Mouse (Mus musculus): Measurements from ENCODE around the gene Prdm5.

Gene Prdm5

DNA sequence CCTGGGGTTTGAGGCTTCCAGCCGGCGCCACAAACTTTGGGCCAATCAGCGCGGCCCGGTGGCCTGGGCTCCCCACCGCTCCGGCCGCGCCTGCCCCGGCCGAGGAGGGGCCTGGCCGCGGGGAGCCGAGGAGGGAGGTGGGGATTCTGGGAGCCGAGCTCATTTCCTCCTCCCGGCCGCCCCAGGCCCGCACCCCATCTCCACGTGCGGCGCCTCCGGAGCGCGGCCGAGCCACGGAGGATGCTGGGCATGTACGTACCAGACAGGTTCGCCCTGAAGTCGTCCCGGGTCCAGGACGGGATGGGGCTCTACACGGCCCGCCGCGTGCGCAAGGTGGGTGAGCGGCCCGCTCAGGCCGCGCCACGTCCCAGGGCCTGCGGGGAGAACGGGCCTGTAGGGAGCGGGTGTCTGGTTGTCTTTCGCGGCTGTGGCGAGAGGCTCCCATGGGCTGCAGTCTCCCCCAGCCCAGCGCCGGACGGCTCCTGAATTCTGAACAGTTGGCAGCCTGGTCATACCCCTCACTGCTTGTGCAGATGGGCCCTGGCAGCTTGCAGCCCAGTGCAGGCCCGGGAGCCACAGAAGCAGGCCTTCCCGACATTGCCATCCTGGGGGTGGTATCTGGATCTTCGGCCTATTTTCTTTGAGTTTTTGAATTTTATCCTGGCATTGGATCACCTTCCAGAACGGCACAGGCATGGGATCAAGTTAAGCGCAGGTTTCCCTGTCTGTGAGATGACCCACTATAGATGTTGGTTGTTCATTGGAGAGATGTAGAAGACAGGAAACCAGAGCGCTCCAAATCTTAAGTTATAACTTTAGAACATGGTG, at the start of gene Prdm5:
Gene Prdm5, plus strand, starts transcription at position 128 of the 828 bp plus-strand sequence.
- DNase-seq = peak; percentile 34

DNA sequence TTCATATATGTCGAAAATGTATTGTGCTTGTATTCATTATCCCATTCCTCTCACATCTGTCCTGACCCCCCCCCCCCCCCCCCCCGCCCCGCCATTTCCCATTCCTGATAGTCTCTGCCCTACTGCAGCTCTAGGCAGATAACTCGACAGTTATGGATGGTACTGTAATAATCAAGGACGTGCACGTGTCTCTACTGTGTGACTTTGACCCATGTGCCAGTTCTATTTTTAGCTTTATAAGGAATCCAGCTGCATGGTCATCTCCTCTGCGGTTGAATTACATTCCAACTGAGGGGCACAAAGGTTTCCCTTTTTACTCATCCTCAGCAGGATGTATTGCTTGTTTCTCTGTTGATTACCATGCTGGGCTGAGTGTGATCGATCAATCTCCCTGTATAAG, 39.3 kb upstream of the Prdm5 start:
- no peak for DNase-seq

DNA sequence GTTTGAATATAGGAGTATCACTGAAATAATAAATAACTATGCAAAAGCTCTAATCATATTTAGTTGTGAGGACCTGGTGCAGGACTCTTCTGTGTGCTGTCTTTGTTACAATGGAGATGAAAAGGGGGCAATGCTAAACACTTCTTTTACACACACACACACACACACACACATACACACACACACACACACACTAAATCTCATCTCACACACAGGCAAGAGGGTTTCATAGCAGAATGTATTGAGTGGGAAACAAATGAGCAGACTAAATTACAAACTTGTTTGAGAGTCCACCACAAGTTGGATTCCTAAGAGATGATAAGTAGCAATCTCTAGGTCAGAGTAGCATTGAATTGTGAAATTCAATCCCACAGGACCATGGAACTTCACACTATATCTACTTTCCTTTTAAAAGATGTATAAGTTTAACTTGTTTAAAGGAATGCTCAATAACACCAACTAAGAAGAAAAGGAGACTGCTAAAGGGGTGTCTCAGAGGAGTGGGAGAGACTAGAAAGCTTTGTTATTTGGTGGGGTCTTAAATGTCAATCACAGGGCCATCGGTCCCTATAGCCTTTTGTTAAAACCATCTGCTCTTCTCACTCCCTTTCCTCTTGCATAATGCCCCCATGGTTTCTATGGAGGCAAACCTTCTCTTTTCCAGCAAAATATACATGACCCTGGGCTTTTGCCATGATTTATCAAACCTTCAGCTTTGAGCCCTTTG, 35.5 kb upstream of the Prdm5 start:
- no peak for DNase-seq

DNA sequence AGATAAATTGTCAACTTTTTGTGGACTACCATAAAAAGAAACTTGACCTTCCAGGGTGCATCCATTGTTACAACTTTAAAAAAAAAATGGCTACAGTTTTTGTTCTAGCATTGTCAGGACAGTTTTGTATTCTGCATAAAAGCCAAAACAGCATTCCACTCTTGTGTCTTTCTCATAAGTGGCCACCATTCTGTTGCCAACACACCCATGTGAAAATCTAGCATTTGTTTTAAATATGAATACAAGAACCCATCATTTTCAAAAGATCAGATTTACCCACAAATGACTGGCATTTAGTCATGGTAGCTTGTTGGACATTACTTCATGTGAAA, 35.0 kb upstream of the Prdm5 start:
- no peak for DNase-seq

DNA sequence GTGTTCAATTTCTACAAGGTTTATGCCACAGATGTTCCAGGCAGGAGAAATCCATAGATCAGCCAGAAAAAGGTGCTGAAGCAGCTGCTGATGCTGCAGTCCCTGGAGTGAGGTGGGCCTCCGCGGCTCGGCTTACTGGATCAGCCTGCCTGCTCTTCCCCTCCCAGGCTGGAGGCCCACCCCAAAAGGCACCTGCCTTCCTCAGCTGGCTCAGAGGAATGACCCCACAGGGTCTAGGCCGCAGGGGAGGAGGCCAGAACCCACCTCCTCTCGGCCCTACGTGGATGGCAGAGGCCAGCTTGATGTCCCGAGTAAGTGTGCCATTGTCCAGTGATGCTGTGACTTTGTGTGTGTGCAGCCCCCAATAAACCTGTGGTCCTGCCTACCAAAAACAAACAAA, 20.6 kb upstream of the Prdm5 start:
- DNase-seq = no peak

DNA sequence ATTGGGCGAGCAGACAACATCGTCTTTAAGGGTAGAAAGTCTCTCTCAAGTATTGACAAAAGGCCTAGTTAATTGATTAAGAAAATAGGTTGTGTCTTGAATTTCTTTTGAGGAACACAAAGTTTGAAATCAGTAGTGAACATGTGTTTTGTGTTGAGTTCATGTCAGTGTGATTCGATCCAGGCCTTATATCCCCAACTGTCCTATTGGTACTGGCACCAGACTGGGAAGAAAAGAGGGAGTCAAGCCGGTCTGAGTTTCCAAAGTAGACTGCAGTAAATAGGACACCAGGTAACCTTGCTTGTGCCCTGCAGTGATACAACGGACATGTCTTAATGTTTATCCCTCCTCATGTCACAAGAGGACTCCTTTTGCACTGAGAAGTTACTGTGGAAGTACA, 19.6 kb upstream of the Prdm5 start:
- no peak for DNase-seq

DNA sequence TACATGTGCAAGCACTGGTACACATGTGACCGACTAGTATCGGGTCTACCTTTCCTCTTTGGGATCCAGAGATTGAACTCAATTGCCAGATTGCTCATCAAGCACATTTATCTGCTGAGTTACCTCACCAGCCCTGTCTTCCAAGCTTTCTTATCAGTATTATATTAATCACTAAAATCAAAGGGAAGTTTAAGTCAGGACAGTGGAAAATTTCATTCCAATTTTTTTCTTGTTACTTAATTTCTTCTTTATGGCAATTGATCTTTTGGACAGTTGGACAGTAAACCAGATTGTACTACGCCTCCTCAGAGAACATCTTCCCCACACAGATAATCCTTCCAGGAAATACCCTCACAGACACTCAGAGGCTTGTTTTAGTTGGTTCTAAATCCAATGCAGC, 18.7 kb upstream of the Prdm5 start:
- DNase-seq = no peak

DNA sequence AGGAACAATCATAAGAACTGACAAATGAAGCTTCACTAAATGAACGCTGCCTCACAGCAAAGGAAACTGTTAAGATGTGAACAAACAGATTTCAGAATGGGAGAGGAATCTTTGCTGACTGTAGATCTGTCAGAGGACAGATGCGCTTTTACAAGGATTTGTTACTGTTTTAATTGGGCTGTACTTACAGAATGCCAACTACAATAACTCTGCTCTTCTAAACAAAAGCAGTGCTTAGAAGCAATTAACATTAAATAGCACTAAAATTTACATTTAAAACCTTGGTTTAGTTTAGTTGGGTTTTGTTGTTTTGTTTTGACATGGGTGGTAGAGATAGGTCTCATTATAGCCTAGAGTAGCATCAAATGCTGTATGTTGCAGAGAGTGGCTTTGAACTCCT, 14.3 kb upstream of the Prdm5 start:
- no peak for DNase-seq

DNA sequence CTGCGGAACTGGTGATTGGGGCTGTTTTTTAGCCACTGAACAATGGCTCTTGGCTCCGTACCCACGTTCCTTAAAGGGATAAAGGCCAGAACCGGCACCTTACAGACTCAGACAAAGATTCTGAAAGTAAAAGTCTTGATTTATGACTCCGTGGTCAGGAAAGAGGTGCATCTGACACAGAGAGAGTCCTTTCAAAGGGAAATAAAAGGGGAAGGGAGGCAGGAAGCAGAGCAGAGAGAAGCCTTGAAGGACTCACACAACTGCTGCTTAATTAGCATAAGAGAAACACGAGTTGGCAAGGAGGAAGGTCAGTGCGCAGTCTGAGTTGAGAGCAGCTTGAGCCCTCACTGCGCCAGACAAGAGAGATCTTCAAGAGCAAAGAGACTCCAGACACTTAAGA, 13.7 kb upstream of the Prdm5 start:
- peak; percentile 4 for DNase-seq

DNA sequence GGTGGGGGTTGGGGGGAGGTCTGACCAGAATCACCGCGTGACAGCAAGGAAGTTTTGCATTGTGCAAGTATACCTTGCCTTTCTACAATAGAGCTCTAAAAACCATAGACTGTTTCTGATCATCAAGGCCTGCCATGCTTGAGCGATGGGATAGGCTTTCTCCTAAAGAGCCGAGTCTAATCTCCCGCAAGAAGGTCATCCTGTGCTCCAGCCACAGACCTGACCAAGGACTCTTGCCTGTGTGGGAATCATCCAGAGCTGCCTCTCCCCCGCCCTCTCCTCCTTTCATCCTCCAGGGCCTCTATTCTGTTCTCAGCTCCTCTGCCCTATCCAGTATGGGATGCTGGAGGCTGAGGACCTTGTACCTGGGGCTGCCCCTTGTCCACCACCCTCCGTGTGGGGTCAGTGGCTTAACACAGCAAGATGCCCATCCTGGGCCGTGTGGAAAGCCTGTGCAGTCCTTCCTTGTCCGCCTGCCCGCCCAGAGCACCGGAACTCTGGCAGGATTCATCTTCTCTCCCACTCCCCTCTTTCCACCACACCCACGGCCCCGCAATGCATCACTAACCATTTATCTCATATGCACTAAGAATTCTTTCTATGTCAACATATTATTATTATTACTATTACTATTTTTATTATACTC, 12.9 kb upstream of the Prdm5 start:
- no peak for DNase-seq

DNA sequence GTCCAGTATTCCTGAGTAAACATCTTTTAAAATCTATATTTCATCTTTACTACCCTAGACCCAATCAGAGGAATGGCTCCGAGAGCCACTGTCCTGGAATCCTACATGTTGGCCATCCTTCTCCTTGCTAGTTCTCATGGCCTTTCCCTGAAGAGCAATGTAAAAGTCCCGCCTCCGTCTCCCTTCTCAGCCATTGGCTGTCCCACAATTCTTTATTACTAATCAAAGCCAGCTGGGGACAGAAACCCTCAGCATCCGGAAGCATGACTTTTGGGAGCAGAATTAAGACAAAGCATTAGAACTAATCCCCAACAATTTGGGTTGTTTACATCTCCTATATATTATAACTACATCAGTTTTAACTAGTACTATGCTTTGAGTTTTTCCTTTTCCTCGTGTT, 10.9 kb upstream of the Prdm5 start:
- no peak for DNase-seq

DNA sequence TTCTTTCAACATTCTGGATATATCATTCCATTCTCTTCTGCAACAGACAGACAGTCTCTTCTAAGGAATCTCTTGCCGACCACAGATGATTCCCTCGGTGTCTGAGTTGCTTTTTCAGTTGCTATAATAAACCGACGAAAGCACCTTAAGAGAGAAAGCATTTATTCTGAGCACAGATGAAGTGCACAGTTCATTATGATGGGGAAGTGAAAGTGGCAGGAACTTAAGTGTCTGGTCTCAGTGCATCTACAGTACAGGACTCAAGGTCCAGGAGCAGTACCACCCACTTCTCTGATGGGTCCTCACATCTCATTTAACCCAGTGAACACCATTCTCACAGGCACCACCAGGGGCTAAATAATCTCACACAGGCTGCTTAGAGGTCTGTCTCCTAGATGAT, 5.2 kb upstream of the Prdm5 start:
- DNase-seq = no peak

DNA sequence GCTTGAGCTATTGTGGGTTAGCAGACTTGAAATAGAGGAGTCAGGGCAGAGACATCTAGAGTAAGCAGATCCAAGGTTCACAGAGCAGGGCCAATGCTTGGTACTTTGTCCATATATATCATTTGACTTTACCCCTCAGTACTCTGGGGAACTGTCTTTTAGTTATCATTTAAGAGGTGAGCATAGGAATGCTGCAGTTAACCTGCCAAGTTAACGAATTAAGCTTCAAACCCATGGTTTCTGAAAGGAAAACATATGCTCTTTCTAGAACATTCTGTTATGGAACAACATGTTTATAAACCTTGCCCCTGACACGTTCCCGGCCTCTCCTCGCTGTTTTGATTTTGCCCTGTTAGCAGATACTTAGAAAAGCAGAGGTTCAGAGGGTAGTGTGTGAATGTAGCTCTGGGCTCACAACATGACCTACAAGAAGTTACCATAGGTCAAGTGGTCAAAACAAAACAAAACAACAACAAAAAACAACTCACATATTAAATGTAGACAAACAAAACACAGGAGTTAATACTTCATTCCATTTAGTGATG, 973 bp downstream of the Prdm5 start:
- no peak for DNase-seq

DNA sequence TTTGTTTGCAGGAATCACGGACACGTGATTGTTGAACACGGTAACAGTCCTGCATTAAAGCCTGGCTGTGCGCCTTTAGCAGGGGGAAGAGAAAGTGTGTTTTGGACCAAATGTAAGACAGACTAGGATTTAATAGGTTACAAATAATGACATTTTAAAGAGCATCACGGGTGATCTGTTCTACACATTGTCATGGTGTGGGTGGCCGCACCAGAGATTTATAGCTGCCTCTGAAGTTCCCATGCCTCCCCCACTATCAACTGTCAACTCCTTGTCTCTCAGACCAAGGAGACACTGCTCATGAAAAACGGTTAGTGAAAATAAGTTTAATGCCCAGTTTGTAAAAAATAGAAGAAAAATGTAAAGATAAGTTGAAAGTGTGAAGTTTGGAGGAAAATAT, 2.7 kb downstream of the Prdm5 start:
- no peak for DNase-seq

DNA sequence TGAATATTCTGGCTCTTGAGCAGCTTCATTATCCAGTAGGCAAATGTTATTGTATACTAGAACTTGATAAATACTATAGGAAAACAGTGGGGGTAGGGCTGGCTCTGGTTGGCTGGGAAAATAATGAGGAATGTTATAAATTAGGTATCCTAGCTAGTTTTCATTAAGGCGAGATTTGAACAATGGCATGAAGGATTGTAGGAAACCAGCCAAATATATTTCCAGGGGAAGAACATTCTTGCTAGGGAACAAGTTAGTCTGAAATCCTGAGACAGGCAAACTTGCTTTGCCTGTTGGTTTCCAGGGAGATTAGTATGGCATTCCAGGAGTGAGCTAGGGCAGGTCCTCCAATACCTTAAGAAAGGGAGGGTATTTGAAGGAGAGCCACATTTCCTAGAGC, 4.9 kb downstream of the Prdm5 start:
- DNase-seq = no peak

DNA sequence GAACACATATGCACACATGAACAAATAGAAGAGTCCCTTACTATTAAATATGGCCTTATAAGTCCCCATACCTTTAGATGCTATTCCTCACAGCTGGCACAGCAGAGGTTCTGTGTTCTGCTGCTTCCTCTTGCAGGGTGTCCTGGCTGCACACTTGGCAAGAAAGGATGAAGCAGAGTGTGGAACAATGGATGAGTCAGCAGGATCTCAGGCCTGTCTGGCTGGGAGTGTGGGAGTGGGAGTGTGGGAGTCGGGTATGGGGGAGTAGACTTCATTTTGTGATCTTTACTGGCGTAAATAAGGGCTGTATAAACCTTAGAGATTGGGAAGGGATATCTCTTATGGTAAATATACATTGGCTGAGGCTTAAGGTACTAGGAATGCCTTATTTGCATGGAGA, 14.1 kb downstream of the Prdm5 start:
- no peak for DNase-seq

DNA sequence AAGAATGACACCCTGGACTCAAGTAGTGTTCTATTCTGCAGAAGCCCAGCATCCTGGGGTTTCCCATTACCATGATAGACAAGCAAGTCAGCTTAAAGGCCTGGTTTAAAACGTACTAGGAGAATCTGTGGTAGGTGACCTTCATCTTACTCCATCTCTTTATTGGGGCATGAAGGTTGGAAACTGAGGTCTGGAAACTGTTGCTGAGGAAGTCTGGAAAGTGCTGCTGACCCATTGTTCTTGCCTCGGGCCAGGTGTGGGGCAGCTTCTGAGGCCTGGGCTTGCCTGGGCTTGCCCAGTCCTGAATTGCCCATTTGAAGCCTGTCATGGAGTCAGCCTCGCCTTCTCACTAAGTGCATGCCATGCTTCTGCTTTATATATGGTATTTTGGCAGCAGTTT, 17.8 kb downstream of the Prdm5 start:
- no peak for DNase-seq

DNA sequence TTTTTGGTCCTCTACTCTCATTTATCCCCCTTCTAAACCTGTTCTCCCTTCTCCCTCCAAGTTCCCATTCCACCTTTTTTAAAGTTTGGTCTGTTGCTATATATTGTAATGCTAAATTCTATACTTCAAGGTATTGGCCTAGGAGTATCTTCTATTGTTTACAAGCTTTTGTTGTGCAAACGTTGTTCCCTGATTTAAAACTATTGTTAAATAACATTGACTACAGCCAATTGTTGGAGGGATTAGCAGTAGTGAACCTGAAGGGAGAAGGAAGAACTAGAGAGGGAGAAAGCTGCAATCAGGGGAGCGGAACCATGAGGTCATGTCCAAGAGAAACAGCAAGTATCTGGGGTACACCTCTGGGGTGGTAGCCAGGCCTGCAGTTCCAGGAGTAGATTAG, 18.5 kb downstream of the Prdm5 start:
- no peak for DNase-seq

DNA sequence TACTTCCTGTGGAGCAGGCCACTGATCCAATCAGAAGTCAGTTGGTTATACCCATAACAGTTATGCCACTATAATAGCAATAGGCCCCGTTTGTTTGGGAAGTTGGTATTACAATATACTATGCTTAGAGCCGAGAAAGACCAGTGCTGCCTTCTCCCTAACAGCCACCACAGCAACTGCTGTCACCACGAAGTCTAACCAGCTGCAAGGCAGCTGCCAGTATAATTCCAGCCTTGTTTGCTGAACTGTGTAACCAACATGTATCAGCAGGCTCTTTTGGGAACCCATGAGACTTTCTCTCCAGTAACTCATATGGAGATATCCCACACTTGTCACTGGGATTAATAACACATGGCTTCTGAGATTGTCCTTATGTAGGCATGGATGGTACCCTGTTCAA, 19.6 kb downstream of the Prdm5 start:
- DNase-seq = no peak

DNA sequence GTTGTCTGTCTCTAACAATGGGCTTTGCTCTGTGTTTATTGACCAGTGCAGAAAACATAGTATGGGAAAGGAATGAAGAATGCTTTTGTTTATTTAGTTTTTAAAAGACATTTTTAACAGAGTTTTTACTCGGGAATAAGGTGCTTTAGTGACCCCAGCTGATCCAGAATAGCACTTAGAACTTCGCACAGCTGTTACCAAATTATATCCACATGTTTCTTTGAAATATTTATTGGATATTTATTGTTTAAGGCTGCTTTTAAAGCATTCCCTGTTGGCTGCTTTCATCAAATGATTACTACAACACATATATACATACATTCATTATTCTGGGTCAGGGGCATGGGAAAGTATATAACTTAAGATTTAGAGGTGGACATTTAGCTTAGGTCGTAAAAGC, 32.9 kb downstream of the Prdm5 start:
- no peak for DNase-seq

DNA sequence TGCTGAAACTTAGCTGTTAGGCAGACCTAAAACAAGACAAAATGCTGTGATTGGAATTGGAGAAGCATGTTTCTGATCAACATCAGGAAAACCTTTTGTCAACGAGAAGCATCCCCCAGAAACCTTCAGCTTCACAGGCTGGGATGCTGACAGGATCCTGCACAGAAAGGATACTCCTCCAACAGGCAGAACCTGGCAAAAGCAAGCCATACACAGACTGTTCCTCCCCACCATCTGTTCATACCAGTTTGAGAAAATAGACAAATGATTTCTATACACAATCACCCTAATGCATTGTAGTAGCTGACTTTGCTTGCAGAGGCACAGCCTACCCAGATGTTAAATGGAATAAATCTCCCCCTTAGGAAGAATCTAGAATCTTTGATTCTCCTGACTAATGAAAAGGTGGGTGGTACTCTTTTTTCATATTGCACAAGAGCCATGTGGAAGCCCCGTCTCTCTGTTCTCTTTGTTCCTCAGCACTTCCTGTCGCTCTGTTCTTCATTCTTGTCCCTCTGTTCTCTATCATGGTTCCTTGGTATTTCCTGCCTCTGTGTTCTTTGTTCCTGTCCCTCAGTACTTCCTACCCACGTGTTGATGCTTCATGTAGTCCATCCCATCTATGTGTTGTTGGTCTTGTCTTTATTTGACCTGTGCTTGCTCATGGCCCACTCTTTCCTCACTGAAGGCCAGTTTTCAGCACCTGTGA, 39.4 kb downstream of the Prdm5 start:
- peak; percentile 13 for DNase-seq

DNA sequence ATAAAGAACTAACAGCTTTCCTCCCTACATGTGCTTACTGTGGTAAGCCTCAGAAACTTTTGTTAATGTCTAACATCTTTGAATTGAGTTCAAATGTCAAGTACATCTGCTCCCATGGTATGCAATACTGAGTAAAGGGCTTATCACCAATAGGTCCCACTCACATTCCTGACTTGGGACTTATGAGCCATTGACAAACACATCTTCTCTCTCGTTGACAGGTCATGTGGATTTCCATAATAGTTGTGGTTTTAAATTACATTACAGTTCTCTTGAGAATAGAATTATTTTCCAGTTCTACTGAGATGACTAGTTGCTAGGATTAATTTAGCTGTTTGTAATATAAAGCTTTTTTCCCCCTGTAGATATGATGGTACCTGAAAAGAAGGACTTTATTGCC, 49.9 kb downstream of the Prdm5 start:
- DNase-seq = no peak

DNA sequence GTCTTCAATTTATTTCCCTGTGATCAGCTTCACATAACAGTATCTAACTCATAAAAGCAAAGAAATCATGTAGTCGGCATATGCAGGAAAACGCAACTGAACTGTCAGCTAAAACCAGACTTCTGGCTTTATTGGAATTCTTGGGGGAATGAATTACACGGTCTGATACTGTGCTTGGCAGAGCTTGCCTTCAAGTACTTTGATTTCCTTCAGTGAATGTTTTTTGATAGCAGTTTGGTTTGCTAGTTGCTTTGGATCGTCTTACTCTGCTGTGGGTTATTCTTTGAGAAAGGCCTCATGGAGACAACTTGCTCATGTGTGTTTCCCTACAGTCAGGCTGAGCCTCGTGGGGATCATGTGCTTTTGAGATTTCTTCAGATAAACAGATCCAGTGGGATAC, 52.7 kb downstream of the Prdm5 start:
- DNase-seq = no peak
